Mouse (Mus musculus) forebrain, postnatal 0 days (tissue): Measurements from ENCODE around the gene Pts. TPM values are rescaled to one million over a fixed set of nuclear protein-coding genes. Genes with fewer than 3 reads are reported as not detected.
A peak's percentile ranks its signal among the peaks of the same experiment; 100 is the strongest.

Experiments
- ATAC-seq: fragments of 200-750 bp; cut with Nextera tagmentation; 2 replicates; pipeline ENCODE4 v1.8.0; 2017; ENCODE audit warnings: mild to moderate bottlenecking, moderate library complexity
- DNase-seq: peaks from one replicate; pipeline ENCODE4 v3.0.0-alpha.2; 2015
- H3K27ac ChIP-seq: fragments of 300-500 bp; sonication (generic); 2 replicates; pipeline ENCODE4 v1.5.1; 2014; ENCODE audit warnings: low read depth, mild to moderate bottlenecking, antibody characterized with exemption, low read length, moderate library complexity, mixed read lengths
- H3K27me3 ChIP-seq: fragments of 300-500 bp; sonication (generic); 2 replicates; pipeline ENCODE4 v1.6.1; 2014; ENCODE audit warnings: mild to moderate bottlenecking, low read length, mixed read lengths; ENCODE audit not compliant: insufficient read depth
- H3K36me3 ChIP-seq: fragments of 300-500 bp; sonication (generic); 2 replicates; pipeline ENCODE4 v1.6.1; 2014; ENCODE audit warnings: mild to moderate bottlenecking, moderate library complexity; ENCODE audit not compliant: insufficient read depth
- H3K4me1 ChIP-seq: fragments of 300-500 bp; sonication (generic); 2 replicates; pipeline ENCODE4 v1.6.1; 2014; ENCODE audit warnings: antibody characterized with exemption; ENCODE audit not compliant: insufficient read depth
- H3K4me2 ChIP-seq: fragments of 300-500 bp; sonication (generic); 2 replicates; pipeline ENCODE4 v1.6.1; 2014; ENCODE audit warnings: low read depth, mild to moderate bottlenecking, moderate library complexity
- H3K4me3 ChIP-seq: fragments of 300-500 bp; sonication (generic); 2 replicates; pipeline ENCODE4 v1.5.1; 2014; ENCODE audit warnings: low read depth, low read length, mixed read lengths
- H3K9ac ChIP-seq: fragments of 300-500 bp; sonication (generic); 2 replicates; pipeline ENCODE4 v1.6.1; 2014; ENCODE audit warnings: mild to moderate bottlenecking
- H3K9me3 ChIP-seq: fragments of 300-500 bp; sonication (generic); 2 replicates; pipeline ENCODE4 v1.6.1; 2016; ENCODE audit warnings: low read length
- CTCF ChIP-seq: sonication (generic); IDR thresholded peaks from 2 replicates; pipeline ENCODE4 v1.5.1; 2016; ENCODE audit warnings: antibody characterized with exemption, control low read depth, low read depth
- WGBS: fragments of 180-500 bp; shearing (Covaris S2); extraction: QIAGEN DNeasy Blood & Tissue Kit; methylation state at CpG from one replicate; pipeline ENCODE4 v1.1.7; 2014; 5-methylcytosine and 5-hydroxymethylcytosine counted together
- polyA plus RNA-seq: library from polyadenylated mRNA; unstranded; fragments of >200 nt; fragmentation: Nextera tagmentation; extraction: Ambion mirVana; gene quantifications from 2 replicates; pipeline ENCODE4 v1.2.1, GENCODE M21; 2015
- total RNA-seq: library from RNA; depleted of rRNA; stranded (reverse); fragments of >200 nt; gene quantifications from 2 replicates; pipeline ENCODE4 v1.2.3, GENCODE M21; 2014

Gene Pts
- total and polyA plus RNA-seq, 2 experiments from 2014 or later: 83.7 to 112 TPM

GRCm38 (mm10) chr9:50533328-50533727 is 4.8 kb upstream of the Pts start:
- no peak for DNase-seq

GRCm38 (mm10) chr9:50530890-50531289 is 2.4 kb upstream of the Pts start:
- 26% methylated on average over 2 of the region's 2 CpGs for WGBS
- Histone ChIP-seq H3K9ac (no peak overlapping the region), H3K4me3 (no peak overlapping the region), H3K27me3 (no peaks in the 10 kb centered on the region), H3K9me3 (no peaks in the 10 kb centered on the region), H3K4me1 (0 out of 2 replicates have a peak, but pooled peaks cover 2% of the 10 kb centered on the region), H3K27ac (no peak overlapping the region), H3K4me2 (no peak overlapping the region), H3K36me3 (no peaks in the 10 kb centered on the region)
- TF ChIP-seq CTCF: peak; percentile 68
- peak; percentile 76 for DNase-seq
- no peak for ATAC-seq

More at GRCm38 (mm10) chr9:50533328-50533727, 4.8 kb upstream of the Pts start:
- TF ChIP-seq CTCF: no peak
- Histone ChIP-seq H3K4me1 (no peaks in the 10 kb centered on the region), H3K9ac (no peak overlapping the region), H3K27me3 (no peaks in the 10 kb centered on the region), H3K36me3 (no peaks in the 10 kb centered on the region), H3K4me2 (no peak overlapping the region), H3K27ac (no peak overlapping the region), H3K9me3 (no peaks in the 10 kb centered on the region), H3K4me3 (no peak overlapping the region)
- ATAC-seq: no peak
- 81% methylated on average over 11 of the region's 11 CpGs for WGBS

- DNase-seq: no peak
- Histone ChIP-seq H3K4me2 (peak overlapping the region; percentile 53), H3K27ac (no peak overlapping the region), H3K9me3 (no peaks in the 10 kb centered on the region), H3K4me1 (0 out of 2 replicates have a peak, but pooled peaks cover 2% of the 10 kb centered on the region), H3K27me3 (no peaks in the 10 kb centered on the region), H3K36me3 (no peaks in the 10 kb centered on the region), H3K4me3 (peak overlapping the region; percentile 69), H3K9ac (peak overlapping the region; percentile 70; the same call in 1 of the 2 replicates)
- TF ChIP-seq CTCF: no peak
- ATAC-seq: 0 out of 2 replicates have a peak, but pooled peaks have one; percentile 2
- 43% methylated on average over 7 of the region's 7 CpGs for WGBS
Observed at GRCm38 (mm10) chr9:50527860-50528259, 664 bp downstream of the Pts start.

- no peak overlapping the region for H3K27ac ChIP-seq
- H3K9me3 ChIP-seq: no peaks in the 10 kb centered on the region
- no peaks in the 10 kb centered on the region for H3K36me3 ChIP-seq
- TF ChIP-seq CTCF: no peak
- H3K9ac ChIP-seq: no peak overlapping the region
- WGBS: 83% methylated on average over 5 of the region's 5 CpGs
- no peaks in the 10 kb centered on the region for H3K27me3 ChIP-seq
- H3K4me3 ChIP-seq: no peak overlapping the region
- H3K4me2 ChIP-seq: no peak overlapping the region
- ATAC-seq (no peak), DNase-seq (no peak)
- 0 out of 2 replicates have a peak, but pooled peaks cover 2% of the 10 kb centered on the region for H3K4me1 ChIP-seq
Observed at GRCm38 (mm10) chr9:50525585-50525984, 2.9 kb downstream of the Pts start.

- 91% methylated on average over 5 of the region's 5 CpGs for WGBS
- no peak for TF ChIP-seq CTCF
- ATAC-seq (no peak), DNase-seq (no peak)
- Histone ChIP-seq H3K4me1 (0 out of 2 replicates have a peak, but pooled peaks cover 2% of the 10 kb centered on the region), H3K4me2 (no peak overlapping the region), H3K36me3 (no peaks in the 10 kb centered on the region), H3K9me3 (no peaks in the 10 kb centered on the region), H3K9ac (no peak overlapping the region), H3K4me3 (no peak overlapping the region), H3K27me3 (no peaks in the 10 kb centered on the region), H3K27ac (no peak overlapping the region)
Observed at GRCm38 (mm10) chr9:50524936-50525335, 3.6 kb downstream of the Pts start.

- no peak overlapping the region for H3K4me3 ChIP-seq
- no peaks in the 10 kb centered on the region for H3K36me3 ChIP-seq
- no peaks in the 10 kb centered on the region for H3K9me3 ChIP-seq
- WGBS: 76% methylated on average over 5 of the region's 5 CpGs
- H3K27ac ChIP-seq: no peak overlapping the region
- no peak for DNase-seq
- 0 out of 2 replicates have a peak, but pooled peaks cover 2% of the 10 kb centered on the region for H3K4me1 ChIP-seq
- TF ChIP-seq CTCF: no peak
- H3K9ac ChIP-seq: no peak overlapping the region
- ATAC-seq: no peak
- no peak overlapping the region for H3K4me2 ChIP-seq
- no peaks in the 10 kb centered on the region for H3K27me3 ChIP-seq
Observed at GRCm38 (mm10) chr9:50522574-50522973, 6.0 kb downstream of the Pts start.

GRCm38 (mm10) chr9:50521562-50521961 is 7.0 kb downstream of the Pts start:
- Histone ChIP-seq H3K4me1 (no peaks in the 10 kb centered on the region), H3K9ac (no peak overlapping the region), H3K27ac (no peak overlapping the region), H3K9me3 (no peaks in the 10 kb centered on the region), H3K36me3 (no peaks in the 10 kb centered on the region), H3K27me3 (no peaks in the 10 kb centered on the region), H3K4me3 (no peak overlapping the region), H3K4me2 (no peak overlapping the region)
- no peak for TF ChIP-seq CTCF
- ATAC-seq: no peak
- WGBS: 62% methylated on average over 2 of the region's 2 CpGs
- DNase-seq: no peak

- no peak for TF ChIP-seq CTCF
- Histone ChIP-seq H3K4me3 (no peak overlapping the region), H3K9me3 (no peaks in the 10 kb centered on the region), H3K4me2 (no peak overlapping the region), H3K9ac (no peak overlapping the region), H3K36me3 (no peaks in the 10 kb centered on the region), H3K27ac (no peak overlapping the region), H3K27me3 (no peaks in the 10 kb centered on the region), H3K4me1 (no peaks in the 10 kb centered on the region)
- no peak for ATAC-seq
- 88% methylated on average over 6 of the region's 6 CpGs for WGBS
- no peak for DNase-seq
Observed at GRCm38 (mm10) chr9:50520748-50521147, 7.8 kb downstream of the Pts start.
